16 mouse cellular contexts compared by ENCODE assay signal in genomic region chr11:56753699-56754098, GRCm38 (mm10).
DNase-seq lines count a peak whose midpoint lies in the region; ATAC-seq and TF ChIP-seq lines count a peak whose summit lies in the region.
"Had no signal": no experiment of that assay in that cellular context is flagged by ENCODE, and none has a peak within 500 bp of the region (broad histone marks: within the 10 kb centered on the region; RNA-seq: fewer than 3 reads in every experiment).

No protein-coding gene starts in this region.

- TF ChIP-seq POLR2A in olfactory bulb, adult 2 months (IDR thresholded peaks at IDR 0.05; ENCODE audit: insufficient read depth, low read depth, low read length), result no peak

- no peak overlapping the region for H3K4me3 ChIP-seq in hindbrain, postnatal 0 days (ENCODE audit: low read length)
- H3K4me3 ChIP-seq in hindbrain, embryonic 11.5 days (ENCODE audit: low read depth, low read length), result no peak overlapping the region
- H3K4me3 ChIP-seq in midbrain, postnatal 0 days (ENCODE audit: low read depth, low read length), result no peak overlapping the region
- H3K4me3 ChIP-seq in midbrain, embryonic 13.5 days (replicated peaks), result no peak overlapping the region
- no peak overlapping the region for H3K4me3 ChIP-seq in forebrain, postnatal 0 days (ENCODE audit: low read depth, low read length)
- no peak overlapping the region for H3K4me3 ChIP-seq in olfactory bulb, adult 2 months (ENCODE audit: insufficient read depth, low read depth, low read length)
- H3K4me3 ChIP-seq: limb, embryonic 13.5 days; liver, embryonic 15.5 days had no signal

- no peaks in the 10 kb centered on the region for H3K27me3 ChIP-seq in hindbrain, postnatal 0 days (ENCODE audit: insufficient read depth, low read length)
- H3K27me3 ChIP-seq in hindbrain, embryonic 11.5 days (ENCODE audit: control insufficient read depth, insufficient read depth, low read length), result no peaks in the 10 kb centered on the region
- H3K27me3 ChIP-seq in midbrain, postnatal 0 days (ENCODE audit: insufficient read depth, low read length), result no peaks in the 10 kb centered on the region
- H3K27me3 ChIP-seq in midbrain, embryonic 13.5 days, result no peaks in the 10 kb centered on the region
- no peaks in the 10 kb centered on the region for H3K27me3 ChIP-seq in forebrain, postnatal 0 days (ENCODE audit: insufficient read depth, low read length)
- H3K27me3 ChIP-seq: limb, embryonic 13.5 days; liver, embryonic 15.5 days had no signal

- H3K27ac ChIP-seq in hindbrain, postnatal 0 days, result no peak overlapping the region
- no peak overlapping the region for H3K27ac ChIP-seq in hindbrain, embryonic 11.5 days (ENCODE audit: low read depth, low read length)
- no peak overlapping the region for H3K27ac ChIP-seq in midbrain, postnatal 0 days (ENCODE audit: low read depth, low read length)
- no peak overlapping the region for H3K27ac ChIP-seq in midbrain, embryonic 13.5 days
- peak overlapping the region; percentile 75 for H3K27ac ChIP-seq in forebrain, postnatal 0 days (ENCODE audit: low read depth, low read length)
- peak overlapping the region; percentile 31; the same call in 1 of the 2 replicates for H3K27ac ChIP-seq in olfactory bulb, adult 2 months (ENCODE audit: insufficient read depth, low read depth, low read length)
- H3K27ac ChIP-seq: limb, embryonic 13.5 days; liver, embryonic 15.5 days had no signal

- peak; percentile 53 for DNase-seq in hindbrain, postnatal 0 days (ENCODE audit: low spot score)
- no peak for DNase-seq in hindbrain, embryonic 11.5 days (ENCODE audit: low spot score)
- DNase-seq in midbrain, postnatal 0 days (ENCODE audit: low spot score), result peak; percentile 59
- peak; percentile 69 for DNase-seq in forebrain, postnatal 0 days
- DNase-seq: adrenal gland, postnatal 10 days; cerebellum, postnatal 36 days; heart, adult 18-20 months; kidney, adult 9 months; kidney, postnatal 4 days; thymus, adult 2 months had no signal

- no peaks in the 10 kb centered on the region for H3K36me3 ChIP-seq in hindbrain, postnatal 0 days (ENCODE audit: insufficient read depth, low read length)
- H3K36me3 ChIP-seq in hindbrain, embryonic 11.5 days (ENCODE audit: control insufficient read depth, insufficient read depth, low read length), result no peaks in the 10 kb centered on the region
- no peaks in the 10 kb centered on the region for H3K36me3 ChIP-seq in midbrain, postnatal 0 days (ENCODE audit: insufficient read depth, low read length)
- no peaks in the 10 kb centered on the region for H3K36me3 ChIP-seq in midbrain, embryonic 13.5 days
- H3K36me3 ChIP-seq in forebrain, postnatal 0 days (ENCODE audit: insufficient read depth), result no peaks in the 10 kb centered on the region
- H3K36me3 ChIP-seq: limb, embryonic 13.5 days; liver, embryonic 15.5 days had no signal

- TF ChIP-seq CTCF in hindbrain, postnatal 0 days (IDR thresholded peaks at IDR 0.05; ENCODE audit: low read depth), result no peak
- no peak for TF ChIP-seq CTCF in midbrain, postnatal 0 days (IDR thresholded peaks at IDR 0.05)
- no peak for TF ChIP-seq CTCF in forebrain, postnatal 0 days (IDR thresholded peaks at IDR 0.05; ENCODE audit: low read depth)
- TF ChIP-seq CTCF in olfactory bulb, adult 2 months (IDR thresholded peaks at IDR 0.05; ENCODE audit: insufficient read depth, low read depth, low read length), result no peak

- no peak overlapping the region for H3K9ac ChIP-seq in hindbrain, postnatal 0 days (replicated peaks; ENCODE audit: low read length)
- no peak overlapping the region for H3K9ac ChIP-seq in hindbrain, embryonic 11.5 days (ENCODE audit: low read depth, low read length)
- no peak overlapping the region for H3K9ac ChIP-seq in midbrain, postnatal 0 days (replicated peaks; ENCODE audit: low read length, poor library complexity, severe bottlenecking)
- H3K9ac ChIP-seq in midbrain, embryonic 13.5 days (replicated peaks), result no peak overlapping the region
- H3K9ac ChIP-seq in forebrain, postnatal 0 days, result no peak overlapping the region
- H3K9ac ChIP-seq: limb, embryonic 13.5 days; liver, embryonic 15.5 days had no signal

- no peaks in the 10 kb centered on the region for H3K9me3 ChIP-seq in hindbrain, postnatal 0 days (ENCODE audit: low read length)
- H3K9me3 ChIP-seq in hindbrain, embryonic 11.5 days (ENCODE audit: control insufficient read depth, low read length), result no peaks in the 10 kb centered on the region
- no peaks in the 10 kb centered on the region for H3K9me3 ChIP-seq in midbrain, postnatal 0 days (ENCODE audit: low read length)
- no peaks in the 10 kb centered on the region for H3K9me3 ChIP-seq in midbrain, embryonic 13.5 days
- no peaks in the 10 kb centered on the region for H3K9me3 ChIP-seq in forebrain, postnatal 0 days (ENCODE audit: low read length)
- H3K9me3 ChIP-seq: limb, embryonic 13.5 days; liver, embryonic 15.5 days had no signal

- peak; percentile 70; the same call in 1 of the 2 replicates for ATAC-seq in hindbrain, postnatal 0 days
- no peak for ATAC-seq in hindbrain, embryonic 11.5 days (ENCODE audit: low FRiP score)
- ATAC-seq in midbrain, postnatal 0 days (ENCODE audit: low FRiP score), result no peak
- ATAC-seq in midbrain, embryonic 13.5 days, result no peak
- peak; percentile 96 for ATAC-seq in forebrain, postnatal 0 days
- ATAC-seq in erythroid progenitor cell, adult 5-6 weeks (replicated peaks; ENCODE audit: low FRiP score, poor library complexity, severe bottlenecking), result no peak

- H3K4me2 ChIP-seq in hindbrain, postnatal 0 days (ENCODE audit: low read depth, low read length), result no peak overlapping the region
- H3K4me2 ChIP-seq in hindbrain, embryonic 11.5 days (replicated peaks; ENCODE audit: low read depth, low read length), result no peak overlapping the region
- no peak overlapping the region for H3K4me2 ChIP-seq in midbrain, postnatal 0 days (ENCODE audit: low read depth, low read length, poor library complexity, severe bottlenecking)
- H3K4me2 ChIP-seq in midbrain, embryonic 13.5 days (replicated peaks), result no peak overlapping the region
- H3K4me2 ChIP-seq in forebrain, postnatal 0 days (ENCODE audit: low read depth), result no peak overlapping the region
- H3K4me2 ChIP-seq: limb, embryonic 13.5 days; liver, embryonic 15.5 days; midbrain, embryonic 11.5 days had no signal

- WGBS in hindbrain, postnatal 0 days, result 30% methylated on average over 3 of the region's 3 CpGs
- WGBS in hindbrain, embryonic 11.5 days, result 61% methylated on average over 3 of the region's 3 CpGs
- WGBS in midbrain, postnatal 0 days, result 40% methylated on average over 3 of the region's 3 CpGs
- WGBS in midbrain, embryonic 13.5 days, result 42% methylated on average over 3 of the region's 3 CpGs
- 14% methylated on average over 3 of the region's 3 CpGs for WGBS in forebrain, postnatal 0 days
- 30% methylated on average over 3 of the region's 3 CpGs for WGBS in olfactory bulb, adult 2 months

- no peaks in the 10 kb centered on the region for H3K4me1 ChIP-seq in hindbrain, postnatal 0 days (ENCODE audit: insufficient read depth, low read length)
- H3K4me1 ChIP-seq in hindbrain, embryonic 11.5 days (replicated peaks; ENCODE audit: control insufficient read depth, insufficient read depth, low read length), result peaks cover 4% of the 10 kb centered on the region
- H3K4me1 ChIP-seq in midbrain, postnatal 0 days (ENCODE audit: insufficient read depth, low read length), result no peaks in the 10 kb centered on the region
- peaks cover 10% of the 10 kb centered on the region for H3K4me1 ChIP-seq in midbrain, embryonic 13.5 days (replicated peaks)
- peaks cover 4% of the 10 kb centered on the region; the same call in 1 of the 2 replicates for H3K4me1 ChIP-seq in forebrain, postnatal 0 days (ENCODE audit: insufficient read depth)
- peaks cover 14% of the 10 kb centered on the region for H3K4me1 ChIP-seq in olfactory bulb, adult 2 months (ENCODE audit: control insufficient read depth, insufficient read depth, low read length)
- H3K4me1 ChIP-seq: limb, embryonic 13.5 days; liver, embryonic 15.5 days had no signal

Comparison
In these comparisons a context has a peak if more than half of its experiments do, and no peak if none do; other contexts are left out.
1. ATAC-seq: peak in hindbrain, postnatal 0 days (single experiment) and forebrain, postnatal 0 days (single experiment); none in hindbrain, embryonic 11.5 days (single experiment), midbrain, postnatal 0 days (single experiment), midbrain, embryonic 13.5 days (single experiment) and erythroid progenitor cell, adult 5-6 weeks (single experiment).
2. H3K27ac ChIP-seq: peak in forebrain, postnatal 0 days (single experiment) and olfactory bulb, adult 2 months (single experiment); none in hindbrain, postnatal 0 days (single experiment), hindbrain, embryonic 11.5 days (single experiment), midbrain, postnatal 0 days (single experiment) and midbrain, embryonic 13.5 days (single experiment).